Mouse (Mus musculus) testis, adult 2 months (tissue): ENCODE measurements around the gene Ablim2.

ENCODE experiments used
- CTCF ChIP-seq: fragments of 200-500 bp; IDR thresholded peaks from 2 replicates; pipeline ENCODE4 v1.5.1; 2012; ENCODE audit warnings: low read depth, mild to moderate bottlenecking, inconsistent platforms, low read length, moderate library complexity; ENCODE audit not compliant: control insufficient read depth, insufficient read depth, insufficient replicate concordance
- POLR2A ChIP-seq: fragments of 200-500 bp; IDR thresholded peaks from 2 replicates; pipeline ENCODE4 v1.6.1; 2012; ENCODE audit warnings: low read depth, mild to moderate bottlenecking, inconsistent platforms, low read length, moderate library complexity; ENCODE audit not compliant: control insufficient read depth

DNA sequence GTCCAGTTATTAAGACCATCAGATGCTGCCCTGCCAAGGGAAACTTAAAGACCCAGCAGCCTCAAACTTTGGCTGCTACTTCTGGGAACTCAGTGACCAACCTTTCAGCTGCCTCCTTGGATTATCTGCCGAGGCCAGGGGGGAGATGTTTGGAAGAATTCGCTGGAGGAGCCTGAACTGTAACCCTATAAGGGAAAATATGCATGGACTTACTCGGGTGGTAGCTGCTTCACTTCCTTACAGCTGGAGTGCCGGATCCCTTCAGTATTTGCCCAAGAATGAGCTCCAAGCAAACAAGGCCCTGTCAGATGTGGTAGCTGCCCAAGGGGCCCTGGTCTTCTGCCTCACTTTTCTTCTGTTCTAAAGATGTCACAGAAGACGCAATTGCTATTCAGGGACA is 173.6 kb downstream of the Ablim2 start:
- no peak for TF ChIP-seq CTCF
- no peak for TF ChIP-seq POLR2A
